Mouse (Mus musculus): ENCODE data around the gene Sfxn3.

Sfxn3 gene

GRCm38 (mm10) chr19:45077742-45078645 is 30.7 kb downstream of the Sfxn3 start:
- DNase-seq: no peak

DNA sequence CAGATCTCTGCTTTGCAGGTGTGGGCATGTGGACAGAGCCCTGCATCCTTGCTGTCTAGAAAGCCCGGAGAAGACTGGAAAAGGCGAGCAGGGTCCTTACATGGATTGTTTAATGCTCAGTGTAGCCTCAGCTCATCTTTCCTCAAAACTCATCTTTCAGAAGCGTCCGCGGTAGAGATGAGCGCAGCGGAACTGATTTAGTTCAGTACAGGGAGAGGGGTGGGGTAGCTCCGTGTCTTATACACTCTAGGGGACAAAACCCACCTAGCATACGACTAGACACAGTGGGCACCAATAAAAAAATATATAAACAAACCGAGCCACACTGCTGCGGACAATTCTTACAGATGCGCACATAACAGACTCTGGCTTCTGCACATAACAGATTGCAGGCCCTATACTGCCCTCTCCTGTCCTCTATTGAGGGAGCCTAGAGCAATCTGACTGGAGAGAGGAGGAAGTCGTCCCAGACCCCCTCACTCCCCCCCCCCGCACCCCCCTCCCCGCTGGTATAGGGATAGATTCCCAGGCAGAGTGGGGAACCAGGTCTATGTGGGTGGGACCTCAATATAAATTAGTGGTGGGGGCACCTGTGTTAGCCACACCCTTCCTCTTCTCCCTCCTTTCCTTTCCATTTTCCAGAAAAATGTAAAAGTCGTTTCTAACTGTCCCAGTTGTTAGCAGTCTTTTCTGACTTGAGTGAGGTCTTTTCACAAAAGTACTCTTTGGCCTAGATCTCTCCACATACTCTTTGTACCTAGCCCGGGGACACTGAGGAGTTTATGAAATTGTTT is 31.9 kb downstream of the Sfxn3 start:
- no peak for DNase-seq

DNA sequence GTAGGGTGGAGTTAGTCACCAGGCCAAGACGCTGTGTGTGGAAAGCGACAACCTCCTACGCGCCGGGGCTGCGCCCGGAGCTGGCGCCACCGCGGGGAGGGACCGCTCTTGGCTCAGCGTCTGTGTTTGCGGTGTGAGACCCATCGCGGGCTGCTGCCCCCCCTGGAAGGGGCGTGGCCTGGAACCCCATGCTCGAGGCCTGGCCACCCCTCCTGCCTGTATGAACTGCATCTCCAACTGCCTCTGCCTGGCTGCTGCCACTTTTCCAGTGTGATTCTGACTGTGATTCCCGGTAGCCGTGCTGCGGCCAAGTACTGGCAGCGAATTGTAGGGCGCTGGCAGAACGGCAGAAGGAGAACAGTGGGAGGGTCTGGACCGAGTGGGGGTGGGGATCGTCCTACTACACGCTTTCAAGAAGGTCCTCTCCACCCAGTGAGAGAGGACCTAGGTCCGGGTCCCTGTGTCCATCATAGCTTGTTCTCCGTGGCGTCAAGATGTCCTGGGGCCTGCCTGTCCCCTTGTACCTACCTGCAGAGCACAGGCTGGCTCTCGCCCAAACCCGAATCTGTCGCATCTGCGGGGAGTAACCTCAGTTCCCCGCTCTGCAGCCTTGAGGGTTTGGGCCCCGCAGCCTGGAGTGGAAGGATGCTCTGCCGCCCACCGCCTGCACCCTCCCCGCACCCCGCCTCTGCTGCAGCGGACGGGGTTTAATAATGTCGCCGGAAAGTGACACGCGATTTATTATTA is 32.6 kb downstream of the Sfxn3 start:
- peak; percentile 72 for DNase-seq

GRCm38 (mm10) chr19:45080711-45081110 is 33.4 kb downstream of the Sfxn3 start:
- peak; percentile 37 for DNase-seq

- peak; percentile 80 for DNase-seq
Measured at GRCm38 (mm10) chr19:45081279-45081678, 34.0 kb downstream of the Sfxn3 start.

GRCm38 (mm10) chr19:45081841-45082550 is 34.7 kb downstream of the Sfxn3 start:
- peak; percentile 40 for DNase-seq

DNA sequence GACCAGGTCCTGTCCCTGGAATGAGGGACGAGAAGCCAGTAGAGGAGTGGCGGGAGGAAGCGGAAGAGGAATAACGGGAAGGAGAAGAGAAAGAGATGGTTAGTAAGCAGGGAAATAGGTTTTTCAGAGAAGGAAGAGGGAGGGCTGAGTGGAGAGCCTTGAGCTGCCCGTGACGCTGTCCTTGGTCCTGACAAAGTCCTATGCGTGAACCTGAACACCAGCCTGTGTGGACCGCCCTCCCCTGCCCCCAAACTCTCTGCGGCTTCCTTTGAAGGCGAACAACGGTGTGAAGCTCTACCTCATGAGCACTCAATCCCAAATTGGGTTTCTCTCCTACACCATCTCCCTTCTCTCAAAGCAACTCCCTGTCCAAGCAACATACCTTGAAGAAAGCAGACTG is 50.6 kb downstream of the Sfxn3 start:
- no peak for DNase-seq

DNA sequence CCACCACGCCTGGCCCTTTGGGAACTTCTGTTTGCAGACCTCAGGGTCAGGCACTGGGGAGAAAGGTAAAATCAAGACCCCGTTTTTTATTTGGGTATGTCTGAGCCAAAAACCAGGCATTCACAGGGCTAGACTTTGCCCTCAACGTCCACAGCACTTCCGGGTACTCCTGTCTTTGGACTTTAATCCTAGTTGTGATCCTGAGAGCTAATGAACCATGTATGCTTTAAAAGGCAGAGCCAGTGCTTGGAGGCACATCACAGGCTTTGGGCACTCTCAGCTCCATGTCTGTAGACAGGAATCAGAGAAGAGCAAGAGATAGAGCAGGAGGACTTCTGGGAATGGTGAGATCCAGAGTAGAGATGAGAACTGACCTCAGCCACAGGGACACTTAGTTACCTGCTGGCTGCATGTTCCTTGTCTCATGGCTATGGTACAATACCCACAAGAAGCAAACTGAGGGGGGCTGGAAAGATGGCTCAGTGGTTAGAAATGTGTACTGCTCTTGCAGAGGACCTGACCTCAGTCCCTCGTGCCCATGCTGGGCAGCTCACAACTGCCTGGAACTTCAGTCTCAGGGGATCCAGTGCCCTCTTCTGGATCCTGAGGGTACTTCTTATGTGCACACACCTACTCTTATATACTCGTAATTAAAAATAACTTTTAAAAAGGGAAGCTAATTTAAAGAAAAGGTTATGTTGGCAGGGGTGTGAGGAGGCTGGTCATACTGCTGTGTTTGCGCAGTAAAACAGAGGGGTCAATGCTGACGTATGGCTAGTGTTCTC is 53.4 kb downstream of the Sfxn3 start:
- no peak for DNase-seq

DNA sequence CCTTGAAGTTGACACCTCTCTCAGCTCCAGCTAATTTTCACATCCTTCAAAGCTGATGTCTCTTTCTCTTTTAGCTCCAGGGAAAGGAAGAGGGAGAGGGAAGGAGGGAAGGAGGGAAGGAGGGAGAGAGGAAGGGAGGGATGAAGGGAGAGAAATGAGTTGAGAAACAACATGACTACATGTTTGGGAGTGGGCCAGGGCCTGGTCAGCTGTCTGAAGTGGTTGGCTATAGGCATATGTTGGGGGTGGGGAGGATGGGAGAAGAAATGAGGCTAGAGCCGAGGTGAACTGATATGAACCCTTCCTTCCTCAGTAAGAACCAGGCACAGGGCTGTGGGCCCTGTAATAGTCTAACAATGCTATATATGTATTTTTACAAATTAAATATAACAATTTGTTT is 58.3 kb downstream of the Sfxn3 start:
- no peak for DNase-seq
